15 mouse cellular contexts compared by ENCODE assay signal in the genomic region with DNA sequence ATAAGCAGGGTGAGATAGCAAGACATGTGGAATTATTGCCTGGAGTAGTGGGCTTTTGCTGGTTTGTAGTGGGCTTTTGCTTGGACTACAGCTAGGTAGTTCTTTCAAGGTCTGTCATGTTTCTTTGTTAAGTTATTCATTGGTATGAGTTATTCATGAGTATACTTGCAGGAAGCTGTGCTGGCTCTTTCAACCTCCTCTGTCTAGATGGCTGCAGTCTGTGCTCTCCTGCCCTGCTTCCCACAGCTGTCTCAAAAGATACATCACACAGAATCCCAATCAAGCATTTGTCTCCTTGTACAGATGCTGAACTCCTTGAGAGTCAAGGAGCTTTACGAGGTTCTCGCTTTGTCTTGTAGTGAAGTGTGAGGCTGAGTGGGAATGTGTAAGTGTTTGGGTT.
"Had no signal": no experiment of that assay in that cellular context is flagged by ENCODE, and none has a peak within 500 bp of the region (broad histone marks: within the 10 kb centered on the region; RNA-seq: fewer than 3 reads in every experiment).

No protein-coding gene starts in this region.

- H3K9ac ChIP-seq: limb, embryonic 15.5 days; liver, embryonic 12.5 days; lung, embryonic 14.5 days; neural tube, embryonic 13.5 days had no signal

- H3K36me3 ChIP-seq: limb, embryonic 15.5 days; liver, embryonic 12.5 days; neural tube, embryonic 13.5 days had no signal

- H3K4me2 ChIP-seq: limb, embryonic 15.5 days; liver, embryonic 12.5 days; lung, embryonic 14.5 days; neural tube, embryonic 13.5 days had no signal

- H3K27me3 ChIP-seq: limb, embryonic 15.5 days; liver, embryonic 12.5 days; neural tube, embryonic 13.5 days had no signal

- H3K27ac ChIP-seq: limb, embryonic 15.5 days; liver, embryonic 12.5 days; neural tube, embryonic 13.5 days; stomach, postnatal 0 days had no signal

- ATAC-seq: liver, embryonic 12.5 days had no signal

- H3K4me3 ChIP-seq: limb, embryonic 15.5 days; liver, embryonic 12.5 days; myocyte; neural tube, embryonic 13.5 days had no signal

- H3K9me3 ChIP-seq: limb, embryonic 15.5 days; liver, embryonic 12.5 days; neural tube, embryonic 13.5 days had no signal

- DNase-seq: kidney, adult 18-20 months; kidney, postnatal 25 days; layer of hippocampus, adult 9-11 months; layer of hippocampus, postnatal 36 days; lung, embryonic 14.5 days; lung, postnatal 10 days; lung, postnatal 4 days; right cerebral cortex, adult 18-20 months; right cerebral cortex, postnatal 25 days; thymus, postnatal 14 days had no signal

- H3K4me1 ChIP-seq: limb, embryonic 15.5 days; liver, embryonic 12.5 days; neural tube, embryonic 13.5 days had no signal
